Mouse (Mus musculus) erythroblast, embryonic 14.5 days (primary cell): Measurements from ENCODE around the gene Hephl1.
"Not testable (repeated sequence)": the region's sequence is repeated elsewhere in the genome, so short reads cannot be mapped to it uniquely, and the experiment has no call there.

ENCODE experiments used
- GATA1 ChIP-seq: IDR thresholded peaks from 2 replicates; pipeline ENCODE4 v1.6.1; 2012; ENCODE audit warnings: low read length, inconsistent platforms, mixed read lengths
- TAL1 ChIP-seq: IDR thresholded peaks from 3 replicates; pipeline ENCODE4 v1.6.1; 2012; ENCODE audit warnings: low read length, inconsistent platforms, mixed read lengths

DNA sequence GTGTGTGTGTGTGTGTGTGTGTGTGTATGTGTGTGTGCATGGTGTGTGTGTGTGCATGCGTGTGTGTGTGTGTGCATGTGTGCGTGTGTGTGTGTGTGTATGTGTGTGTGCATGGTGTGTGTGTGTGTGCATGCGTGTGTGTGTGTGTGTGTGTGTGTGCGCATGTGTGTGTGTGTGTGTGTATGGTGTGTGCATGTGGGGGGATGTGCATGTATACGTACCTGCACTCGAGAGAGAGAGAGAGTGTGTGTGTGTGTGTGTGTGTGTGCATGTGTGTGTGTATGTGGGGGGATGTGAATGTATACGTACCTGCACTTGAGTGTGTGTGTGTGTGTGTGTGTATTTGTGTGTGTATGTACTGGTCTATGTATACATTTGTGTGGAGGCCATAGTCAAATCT is 13.5 kb downstream of the Hephl1 start:
- TF ChIP-seq TAL1, GATA1: not testable (repeated sequence)
